Mouse (Mus musculus): Measurements from ENCODE around the gene Map4k1. TPM values are rescaled to one million over a fixed set of nuclear protein-coding genes. Genes with fewer than 3 reads are reported as not detected.

The Map4k1 gene
- total RNA-seq, 2 experiments from 2014 or later, result 0.25 to 0.33 TPM

- DNase-seq, result no peak
- Histone ChIP-seq H3K4me3 (no peak overlapping the region), H3K27ac (no peak overlapping the region)
- no peak for TF ChIP-seq CTCF (IDR thresholded peaks at IDR 0.05)
- intact Hi-C loops (cut with DNase I), result no loop called here
These were observed 40.6 kb downstream of the Map4k1 start for GRCm38 (mm10) chr7:29022479-29022878.

DNA sequence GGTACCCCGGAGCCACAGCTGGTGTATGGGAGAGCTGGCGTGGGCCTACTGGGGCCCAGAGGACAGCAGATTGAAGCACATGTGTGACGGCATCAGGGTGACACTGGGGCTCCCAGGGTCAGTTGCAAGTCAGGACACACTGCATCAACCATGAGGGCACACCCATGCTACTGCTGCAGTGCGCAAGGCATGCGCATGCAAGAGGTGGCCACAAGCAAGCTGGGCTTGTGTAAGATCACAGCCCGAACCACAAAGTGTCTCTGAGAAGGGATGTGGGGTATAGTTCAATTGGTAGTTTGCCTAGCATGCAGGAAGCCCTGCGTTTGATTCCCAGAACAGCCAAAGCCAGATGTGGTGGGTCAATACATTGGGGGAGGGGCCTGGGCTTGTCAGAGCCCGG is 41.7 kb downstream of the Map4k1 start:
- no peak for TF ChIP-seq CTCF (IDR thresholded peaks at IDR 0.05)
- intact Hi-C loops (cut with DNase I), result no loop called here

GRCm38 (mm10) chr7:29025566-29025965 is 43.7 kb downstream of the Map4k1 start:
- TF ChIP-seq CTCF (IDR thresholded peaks at IDR 0.05), result no peak
- Histone ChIP-seq H3K4me3 (no peak overlapping the region), H3K27ac (no peak overlapping the region)
- no peak for DNase-seq
- intact Hi-C loops (cut with DNase I), result no loop called here

More for the DNA sequence above, 41.7 kb downstream of the Map4k1 start:
- Histone ChIP-seq H3K4me3 (no peak overlapping the region), H3K27ac (no peak overlapping the region)
- DNase-seq, result no peak

- no peak for TF ChIP-seq CTCF (IDR thresholded peaks at IDR 0.05)
- intact Hi-C loops (cut with DNase I), result no loop called here
- Histone ChIP-seq H3K27ac (peak overlapping the region; percentile 17; the same call in 1 of the 2 replicates), H3K4me3 (no peak overlapping the region)
- no peak for DNase-seq
These were observed 44.3 kb downstream of the Map4k1 start for GRCm38 (mm10) chr7:29026195-29026594.

DNA sequence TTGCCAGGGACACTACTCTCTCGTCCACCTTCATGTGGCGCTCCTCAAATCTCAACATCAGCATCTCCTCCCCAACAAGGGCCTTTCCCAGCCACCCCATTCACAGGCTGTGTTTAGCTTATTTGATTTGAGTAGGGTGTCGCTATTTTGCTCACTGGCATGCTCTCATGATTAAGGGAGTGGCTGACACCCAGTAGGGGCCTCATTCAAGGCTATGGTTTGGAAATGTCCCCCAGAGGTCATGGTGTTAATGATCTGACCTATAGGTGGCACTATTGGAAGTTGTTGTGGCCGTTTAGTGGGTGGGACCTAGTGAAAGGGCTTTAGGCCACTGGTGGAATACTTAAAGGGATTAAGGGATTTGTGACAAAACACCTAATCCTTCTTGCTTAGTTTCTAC is 45.0 kb downstream of the Map4k1 start:
- intact Hi-C loops (cut with DNase I), result no loop called here
- Histone ChIP-seq H3K27ac (no peak overlapping the region), H3K4me3 (no peak overlapping the region)
- peak; percentile 30; the same call in 1 of the 2 replicates for TF ChIP-seq CTCF (IDR thresholded peaks at IDR 0.05)
- DNase-seq, result no peak

DNA sequence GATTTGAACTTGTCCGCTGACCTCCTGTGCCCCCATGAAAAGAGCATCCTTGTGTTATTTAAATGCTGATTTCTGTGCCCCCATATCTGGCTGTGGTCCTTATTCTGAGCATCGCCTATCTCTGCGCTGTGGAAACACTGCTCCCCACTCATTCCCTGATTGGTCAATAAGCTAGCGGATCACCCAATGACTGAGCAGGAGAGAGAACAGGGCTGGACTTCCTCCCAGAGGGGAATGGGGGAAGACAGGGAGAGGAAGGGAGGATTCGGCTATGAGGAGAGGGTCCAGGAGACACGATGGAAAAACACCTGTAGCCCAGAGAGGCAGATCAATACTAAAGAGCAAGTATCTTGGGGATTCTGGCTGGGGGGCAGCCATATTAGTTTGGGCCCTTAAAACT is 46.9 kb downstream of the Map4k1 start:
- H3K27ac ChIP-seq, result no peak overlapping the region
- intact Hi-C loops (cut with DNase I), result no loop called here
- TF ChIP-seq CTCF (IDR thresholded peaks at IDR 0.05), result no peak
- no peak for DNase-seq
- no peak overlapping the region for H3K4me3 ChIP-seq

GRCm38 (mm10) chr7:29029690-29030656 is 48.1 kb downstream of the Map4k1 start:
- no peak for TF ChIP-seq CTCF (IDR thresholded peaks at IDR 0.05)
- no peak for DNase-seq
- H3K4me3 ChIP-seq, result no peak overlapping the region
- peak overlapping the region; percentile 31; the same call in 1 of the 2 replicates for H3K27ac ChIP-seq
- intact Hi-C loops (cut with DNase I), result loop anchor here (10.0 kb wide), 1 partner anchor 245 kb away; the partner anchor contains the start of gene Rinl

GRCm38 (mm10) chr7:29031641-29032040 is 49.8 kb downstream of the Map4k1 start:
- no peak overlapping the region for H3K27ac ChIP-seq
- no peak for TF ChIP-seq CTCF (IDR thresholded peaks at IDR 0.05)
- intact Hi-C loops (cut with DNase I), result loop anchor here (10.0 kb wide), 1 partner anchor 247 kb away; the partner anchor contains the start of gene Rinl
- H3K4me3 ChIP-seq, result no peak overlapping the region
- DNase-seq, result no peak

GRCm38 (mm10) chr7:29032685-29033084 is 50.8 kb downstream of the Map4k1 start:
- no peak for DNase-seq
- intact Hi-C loops (cut with DNase I), result loop anchor here (10.0 kb wide), 1 partner anchor 248 kb away; the partner anchor contains the start of gene Rinl
- no peak overlapping the region for H3K4me3 ChIP-seq
- H3K27ac ChIP-seq, result no peak overlapping the region
- TF ChIP-seq CTCF (IDR thresholded peaks at IDR 0.05), result peak; percentile 61

DNA sequence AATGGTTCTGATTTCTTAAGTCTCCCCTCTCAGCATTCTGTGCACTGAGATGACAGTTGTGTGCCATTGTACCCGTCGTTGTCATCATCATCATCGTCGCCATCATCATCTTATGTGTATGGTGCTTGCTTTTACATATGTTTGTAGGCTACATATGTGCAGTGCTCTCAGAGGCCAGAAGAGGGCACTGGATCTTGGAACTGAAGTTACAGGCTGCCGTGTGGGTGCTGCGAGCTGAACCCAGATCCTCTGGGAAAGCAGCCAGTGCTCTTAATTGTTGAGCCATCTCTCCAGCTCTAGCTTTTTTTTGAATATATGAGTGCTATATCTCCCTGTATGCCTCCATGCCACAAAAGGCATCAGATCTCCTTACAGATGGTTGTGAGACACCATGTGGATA is 55.4 kb downstream of the Map4k1 start:
- Histone ChIP-seq H3K4me3 (no peak overlapping the region), H3K27ac (no peak overlapping the region)
- TF ChIP-seq CTCF (IDR thresholded peaks at IDR 0.05), result peak; percentile 38
- intact Hi-C loops (cut with DNase I), result loop anchor here (10.0 kb wide), 1 partner anchor 252 kb away; the partner anchor contains the start of gene Rinl
- no peak for DNase-seq

DNA sequence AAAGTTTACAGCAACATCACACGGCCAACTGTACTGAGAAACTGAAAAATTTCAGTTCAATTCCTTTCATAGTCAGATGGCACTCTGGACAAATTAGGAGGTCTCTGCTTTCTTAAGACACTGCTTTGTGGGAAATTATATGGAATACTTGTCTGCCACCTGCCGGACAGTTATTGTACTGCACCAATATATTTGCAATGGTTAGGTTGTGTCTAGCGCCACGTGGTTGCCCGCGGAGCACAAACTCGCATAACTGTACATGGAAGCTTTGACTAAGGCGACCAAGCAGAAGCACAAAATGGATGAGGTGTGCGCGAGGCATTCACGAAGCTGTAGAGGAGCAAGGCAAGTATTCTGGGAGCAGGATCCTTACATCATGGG is 57.7 kb downstream of the Map4k1 start:
- H3K27ac ChIP-seq, result peak overlapping the region; percentile 43
- DNase-seq, result peak; percentile 76
- H3K4me3 ChIP-seq, result peak overlapping the region; percentile 53
- peak; percentile 74 for TF ChIP-seq CTCF (IDR thresholded peaks at IDR 0.05)
- intact Hi-C loops (cut with DNase I), result loop anchor here (10.0 kb wide), 1 partner anchor 255 kb away; the partner anchor contains the start of gene Rinl

DNA sequence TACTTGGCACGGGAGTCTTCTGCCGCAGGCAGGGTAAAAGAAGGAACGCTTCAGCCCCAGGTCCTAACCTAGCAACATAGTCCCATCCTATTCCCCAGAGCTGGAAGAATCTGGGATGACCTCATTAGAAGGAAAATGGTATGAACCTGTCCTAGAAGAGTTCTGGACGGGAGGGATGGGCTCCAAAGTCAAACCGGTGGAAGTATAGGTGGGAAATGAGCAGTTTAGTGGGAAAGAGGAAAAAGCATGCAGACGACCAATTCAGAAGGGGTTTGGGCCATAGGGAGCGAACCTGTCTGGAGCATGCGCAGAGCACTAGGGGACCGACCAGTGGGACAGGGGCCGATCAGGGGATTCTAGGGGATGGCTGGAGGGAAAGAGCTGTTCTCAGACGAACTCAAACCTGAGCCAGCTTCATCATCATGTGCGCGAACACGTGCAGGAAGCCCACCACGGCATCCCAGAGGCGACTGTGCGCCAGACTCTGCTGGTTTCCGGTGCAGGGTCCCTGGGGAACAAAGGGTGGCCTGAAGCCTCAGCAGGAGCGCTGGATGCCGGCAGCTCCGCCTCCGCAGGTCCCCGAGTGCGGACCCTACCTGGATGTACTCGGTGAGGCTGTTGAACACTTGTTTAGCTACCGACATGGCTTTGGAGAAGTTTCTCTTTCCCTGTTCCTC is 58.3 kb downstream of the Map4k1 start:
- DNase-seq, result no peak
- H3K27ac ChIP-seq, result peak overlapping the region; percentile 43
- intact Hi-C loops (cut with DNase I), result loop anchor here (10.0 kb wide), 1 partner anchor 255 kb away; the partner anchor contains the start of gene Rinl
- H3K4me3 ChIP-seq, result peak overlapping the region; percentile 53
- no peak for TF ChIP-seq CTCF (IDR thresholded peaks at IDR 0.05)

- no peak overlapping the region; the same call in 1 of the 2 replicates for H3K27ac ChIP-seq
- DNase-seq, result no peak
- peak; percentile 47 for TF ChIP-seq CTCF (IDR thresholded peaks at IDR 0.05)
These were observed 59.3 kb downstream of the Map4k1 start for GRCm38 (mm10) chr7:29041194-29041593.

More at GRCm38 (mm10) chr7:29041194-29041593, 59.3 kb downstream of the Map4k1 start:
- intact Hi-C loops (cut with DNase I), result no loop called here
- H3K4me3 ChIP-seq, result no peak overlapping the region

All from gastrocnemius, adult 2 months (tissue).